Mouse (Mus musculus) c-Kit-negative CD71-positive TER-119-positive erythroid progenitor cells, embryonic 14.5 days (primary cell): ENCODE data around the gene Haus8.
"Not testable (repeated sequence)": the region's sequence is repeated elsewhere in the genome, so short reads cannot be mapped to it uniquely, and the experiment has no call there.

Source experiments
- DNase-seq: peaks from one replicate; pipeline ENCODE4 v3.0.0-alpha.2; 2013; ENCODE audit warnings: low read depth, low spot score

Gene Haus8

GRCm38 (mm10) chr8:71286223-71286622 is 13.5 kb upstream of the Haus8 start:
- not testable (repeated sequence) for DNase-seq

- DNase-seq: no peak
These were observed 9.9 kb upstream of the Haus8 start for GRCm38 (mm10) chr8:71282621-71283020.

- DNase-seq: not testable (repeated sequence)
These were observed 9.0 kb upstream of the Haus8 start for GRCm38 (mm10) chr8:71281731-71282130.

- not testable (repeated sequence) for DNase-seq
These were observed 6.7 kb upstream of the Haus8 start for GRCm38 (mm10) chr8:71279409-71279808.

- no peak for DNase-seq
These were observed 3.4 kb upstream of the Haus8 start for GRCm38 (mm10) chr8:71276166-71276565.

GRCm38 (mm10) chr8:71274478-71274877 is 1.7 kb upstream of the Haus8 start:
- DNase-seq: no peak

GRCm38 (mm10) chr8:71273151-71273510 is 397 bp upstream of the Haus8 start:
- DNase-seq: peak; percentile 44

- peak; percentile 32 for DNase-seq
These were observed 1.1 kb downstream of the Haus8 start for GRCm38 (mm10) chr8:71271630-71272029.

- DNase-seq: not testable (repeated sequence)
These were observed 4.4 kb downstream of the Haus8 start for GRCm38 (mm10) chr8:71268286-71268685.

- DNase-seq: no peak
These were observed 5.0 kb downstream of the Haus8 start for GRCm38 (mm10) chr8:71267690-71268089.

GRCm38 (mm10) chr8:71261234-71261633 is 11.5 kb downstream of the Haus8 start:
- DNase-seq: no peak

- no peak for DNase-seq
These were observed 16.0 kb downstream of the Haus8 start for GRCm38 (mm10) chr8:71256545-71257232.

- DNase-seq: no peak
These were observed 24.5 kb downstream of the Haus8 start for GRCm38 (mm10) chr8:71248203-71248602.

- no peak for DNase-seq
These were observed 30.0 kb downstream of the Haus8 start for GRCm38 (mm10) chr8:71242757-71243156.

GRCm38 (mm10) chr8:71224560-71224959 is 48.2 kb downstream of the Haus8 start:
- DNase-seq: peak; percentile 15

GRCm38 (mm10) chr8:71214266-71214665 is 58.5 kb downstream of the Haus8 start:
- not testable (repeated sequence) for DNase-seq

GRCm38 (mm10) chr8:71205541-71205967 is 67.2 kb downstream of the Haus8 start:
- not testable (repeated sequence) for DNase-seq
